Mouse (Mus musculus) adrenal gland, postnatal 25 days (tissue): ENCODE measurements around the gene Gnao1. TPM values are rescaled to one million over a fixed set of nuclear protein-coding genes. Genes with fewer than 3 reads are reported as not detected.
A peak's percentile ranks its signal among the peaks of the same experiment; 100 is the strongest.

Experiments used
- DNase-seq: peaks from one replicate; pipeline ENCODE4 v3.0.0; 2021; ENCODE audit warnings: mixed read lengths
- long read RNA-seq: library from polyadenylated mRNA; stranded (forward); transcript quantifications from one replicate; pipeline ENCODE4 v2.0.0, GENCODE M21; 2021
- total RNA-seq: library from RNA; stranded (reverse); gene quantifications from 2 replicates; pipeline ENCODE4 v1.2.3, GENCODE M21; 2021

Gene Gnao1
- total RNA-seq, result 30.4 and 37.9 TPM in 2 replicates
- long read RNA-seq, partial matches to known transcripts, result 1 of 4 reads
- long read RNA-seq, other reads (novel, unspliced or antisense), result 1 of 4 reads

DNA sequence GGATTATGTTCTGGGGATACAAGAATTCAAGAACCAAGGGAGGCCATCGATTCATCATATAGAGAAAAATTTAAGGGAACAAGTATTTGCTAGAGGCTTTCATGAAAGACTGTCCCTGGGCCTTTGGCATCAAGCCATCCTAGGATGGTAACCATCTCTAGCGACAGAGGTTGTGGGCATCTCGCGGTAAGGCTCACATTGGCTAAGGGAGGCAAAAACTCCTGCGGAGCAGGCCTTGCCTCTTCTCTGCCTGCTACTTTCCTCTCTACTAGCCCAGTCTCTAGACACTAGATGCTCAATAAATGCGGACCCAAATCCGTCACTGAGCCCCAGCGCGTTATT is at the start of gene Gnao1:
TSS of gene Gnao1 (plus strand) at position 281 of the 342 bp plus-strand sequence.
- no peak for DNase-seq

DNA sequence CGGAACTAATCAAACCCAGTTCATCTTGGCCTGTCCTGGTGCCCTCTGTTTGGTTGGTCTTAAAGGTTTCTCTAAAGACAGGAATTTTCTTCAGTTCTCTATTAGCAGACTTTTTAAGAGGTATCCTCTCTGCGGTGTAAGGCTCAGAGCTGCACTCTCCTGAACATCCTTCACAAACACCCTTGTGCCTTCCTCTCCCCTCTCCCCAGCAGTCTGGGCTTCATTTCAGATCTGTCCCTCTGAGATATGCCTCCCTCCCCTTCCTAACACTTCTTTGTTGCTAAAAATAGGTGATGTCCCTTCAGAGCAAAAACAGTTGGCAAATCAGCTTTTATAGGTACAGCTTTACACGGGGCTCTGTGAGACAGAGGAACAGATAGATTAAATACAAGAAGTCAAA is 32.2 kb upstream of the Gnao1 start:
- no peak for DNase-seq

DNA sequence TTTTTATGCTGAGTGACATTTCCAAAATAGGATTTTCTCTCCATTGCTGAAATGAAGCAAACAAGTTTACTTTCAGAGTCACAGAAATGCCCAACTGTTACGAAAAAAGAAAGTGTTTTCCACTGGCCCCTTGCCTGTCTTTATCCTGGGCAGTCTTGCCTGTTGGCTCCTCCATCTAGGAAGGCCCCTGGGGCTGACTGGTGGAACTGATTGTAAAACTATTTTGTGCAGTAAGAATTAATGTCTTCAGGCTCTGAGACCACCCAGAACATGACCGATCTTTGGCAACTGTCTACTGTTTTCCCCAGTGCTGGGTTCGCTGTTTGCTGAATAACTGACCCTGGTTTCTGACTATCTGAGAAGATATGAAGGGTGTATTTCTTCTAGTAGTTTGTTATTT is 540 bp upstream of the Gnao1 start:
- DNase-seq, result no peak

DNA sequence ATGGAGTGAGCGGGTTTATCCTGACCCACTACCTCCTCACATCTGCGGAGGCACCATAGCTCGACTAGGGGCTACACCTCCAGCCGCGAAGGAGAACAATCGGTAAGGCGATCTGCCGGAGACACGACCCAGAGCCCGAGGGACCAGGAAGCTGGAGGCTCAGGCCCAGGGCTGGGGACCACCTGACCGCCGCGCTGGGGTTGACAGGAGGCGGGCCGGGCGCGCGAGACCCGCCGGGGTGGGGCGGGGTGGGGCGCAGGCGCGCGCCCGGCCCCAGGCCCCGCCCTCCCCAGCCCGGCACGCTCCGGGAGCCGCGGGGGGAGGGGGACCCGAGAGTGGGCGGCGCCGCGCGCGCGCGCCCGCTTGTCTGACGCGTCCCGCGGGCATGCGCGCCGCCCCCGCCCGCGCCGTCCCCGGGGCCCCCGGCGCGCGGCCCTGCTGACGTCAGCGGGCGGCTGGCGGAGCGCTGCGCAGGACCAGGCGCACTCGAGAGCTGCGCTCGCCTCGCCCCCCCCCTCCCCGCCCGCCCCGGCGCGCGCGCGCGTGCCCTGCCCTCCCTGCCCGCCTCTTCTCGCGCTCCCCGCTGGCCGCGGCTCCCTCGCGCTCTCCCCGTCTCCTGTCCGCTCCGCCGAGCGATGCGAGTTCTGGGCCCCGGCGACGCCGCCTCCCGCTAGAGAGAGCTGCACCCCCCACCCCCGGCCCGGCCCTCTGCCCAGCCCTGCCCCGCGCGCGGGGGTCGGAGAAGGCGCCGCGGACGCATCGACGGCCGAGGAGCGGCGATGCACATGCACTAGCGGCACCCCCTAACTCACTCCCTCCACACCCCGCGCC is 477 bp downstream of the Gnao1 start:
- DNase-seq, result peak; percentile 91

DNA sequence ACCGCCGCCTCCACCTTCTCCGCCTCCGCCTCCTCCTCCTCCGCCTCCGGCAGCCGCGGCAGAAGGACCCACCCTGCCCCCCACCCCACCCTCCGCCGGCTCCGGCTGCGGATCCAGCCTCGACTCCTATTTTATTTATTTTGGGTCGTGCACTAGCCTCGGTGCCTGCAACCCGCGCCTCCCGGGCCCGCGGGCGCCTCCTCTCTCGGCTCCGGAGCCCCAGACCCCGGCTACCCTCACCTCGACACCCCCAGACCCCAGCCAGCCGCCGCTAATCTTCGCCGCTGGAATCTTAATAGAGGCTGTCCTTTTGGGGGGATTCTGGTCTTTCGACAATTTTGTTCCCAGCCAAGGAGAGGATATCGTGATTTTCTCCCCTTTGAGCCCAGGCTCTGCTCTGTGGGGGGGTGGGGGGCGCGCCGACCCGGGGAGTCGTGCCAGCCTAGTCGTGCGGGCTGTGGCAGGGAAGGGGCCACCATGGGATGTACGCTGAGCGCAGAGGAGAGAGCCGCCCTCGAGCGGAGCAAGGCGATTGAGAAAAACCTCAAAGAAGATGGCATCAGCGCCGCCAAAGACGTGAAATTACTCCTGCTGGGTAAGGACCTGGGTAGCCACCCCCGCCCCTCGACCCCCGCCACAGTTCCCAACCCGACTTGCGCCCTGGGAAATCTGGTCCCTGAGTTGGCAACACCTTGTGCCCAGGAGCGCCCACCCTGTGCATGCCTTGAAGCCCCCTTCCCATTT is 1.3 kb downstream of the Gnao1 start:
- no peak for DNase-seq

DNA sequence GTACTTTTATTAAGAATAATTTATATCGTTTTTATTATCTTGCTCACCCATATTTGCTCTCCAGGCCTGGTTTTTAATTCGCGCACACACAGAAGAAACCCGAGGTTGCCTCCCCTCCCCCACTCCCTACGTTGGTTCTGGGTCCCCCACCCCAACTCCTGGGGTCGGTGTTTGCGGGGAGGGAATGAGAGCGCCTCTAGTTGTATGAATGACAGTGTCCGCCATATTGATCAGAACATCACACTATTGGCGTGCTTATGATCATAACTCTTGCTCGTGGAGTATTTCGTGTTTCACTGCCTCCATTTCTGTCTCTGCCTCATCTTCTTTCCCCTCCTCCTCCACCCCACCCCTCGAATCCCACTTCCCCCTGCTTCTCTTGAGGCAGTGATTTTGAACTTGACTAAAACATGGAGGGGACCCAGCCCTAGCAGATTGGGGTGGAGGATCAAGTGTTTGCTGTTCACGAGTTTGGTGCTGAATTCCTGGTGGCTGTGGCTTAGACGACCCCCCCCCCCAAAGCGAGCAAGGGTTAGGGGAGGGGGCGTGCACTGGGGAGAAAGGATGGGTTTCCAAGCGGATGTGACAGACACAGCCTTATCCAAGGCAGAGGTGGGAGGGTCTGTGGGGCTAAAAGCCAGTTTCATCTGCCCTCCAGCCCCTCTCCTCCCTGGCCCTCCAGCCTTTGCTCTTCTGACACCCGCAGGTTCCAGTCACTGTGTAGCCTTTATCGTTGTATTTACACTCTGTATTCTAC is 2.1 kb downstream of the Gnao1 start:
- DNase-seq, result no peak

DNA sequence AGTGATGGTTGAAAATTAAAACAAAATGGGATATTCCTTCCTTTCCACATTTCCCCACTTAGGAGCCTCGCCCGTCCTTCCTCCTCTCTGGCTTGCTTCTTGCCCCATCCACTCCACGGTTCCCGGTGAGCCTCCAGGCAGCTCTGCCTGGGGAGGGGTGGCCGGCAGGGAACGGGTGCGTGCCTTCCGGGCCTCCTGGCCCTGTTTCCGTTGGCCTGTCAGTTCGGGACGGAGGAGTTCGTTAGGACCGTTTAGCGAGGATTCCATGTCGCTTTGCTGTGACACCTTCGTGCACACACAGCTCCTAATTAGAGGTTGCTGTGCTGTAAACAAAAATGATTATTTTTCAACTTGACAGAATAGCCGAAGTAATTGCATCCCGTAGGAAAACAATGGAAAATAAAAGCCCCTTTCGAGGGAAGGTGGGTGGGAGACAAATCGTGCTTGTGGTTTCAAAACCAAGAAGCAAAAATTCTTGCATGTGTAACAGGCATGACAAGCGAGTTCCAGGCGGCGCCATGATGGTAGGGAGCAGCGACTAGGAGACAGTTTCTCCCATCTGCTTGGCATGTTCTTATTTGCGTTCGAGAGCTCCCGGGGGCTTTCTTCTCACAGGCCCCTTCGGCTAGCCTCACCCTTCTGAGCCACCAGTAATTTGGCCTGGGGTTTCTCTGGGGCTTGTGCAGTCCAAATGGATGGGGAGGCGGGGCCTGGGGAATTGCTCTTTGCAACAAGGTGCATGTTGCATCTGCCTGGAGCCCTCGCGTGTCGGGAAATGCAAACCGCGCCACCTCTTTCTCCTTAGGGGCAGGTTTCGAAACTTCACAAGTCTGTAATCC is 3.0 kb downstream of the Gnao1 start:
- no peak for DNase-seq

DNA sequence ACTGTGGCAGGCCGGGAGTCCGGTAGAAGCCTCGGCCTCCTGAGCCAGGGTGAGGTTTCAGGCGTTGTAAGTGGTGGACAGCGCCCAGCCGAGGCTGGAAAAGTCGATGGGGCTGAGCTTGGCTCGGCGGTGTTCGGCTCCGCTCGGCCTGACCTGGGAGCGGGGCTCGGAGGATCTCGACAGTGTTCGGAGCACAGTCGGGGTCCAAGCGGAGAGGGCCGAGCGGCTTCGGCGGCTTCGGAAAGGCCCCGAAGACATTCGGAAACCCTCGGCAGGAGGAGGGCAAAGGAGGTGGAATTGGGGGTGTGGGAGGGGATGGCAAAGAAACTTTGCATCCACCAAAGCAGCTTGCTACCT is 3.6 kb downstream of the Gnao1 start:
- peak; percentile 90 for DNase-seq

DNA sequence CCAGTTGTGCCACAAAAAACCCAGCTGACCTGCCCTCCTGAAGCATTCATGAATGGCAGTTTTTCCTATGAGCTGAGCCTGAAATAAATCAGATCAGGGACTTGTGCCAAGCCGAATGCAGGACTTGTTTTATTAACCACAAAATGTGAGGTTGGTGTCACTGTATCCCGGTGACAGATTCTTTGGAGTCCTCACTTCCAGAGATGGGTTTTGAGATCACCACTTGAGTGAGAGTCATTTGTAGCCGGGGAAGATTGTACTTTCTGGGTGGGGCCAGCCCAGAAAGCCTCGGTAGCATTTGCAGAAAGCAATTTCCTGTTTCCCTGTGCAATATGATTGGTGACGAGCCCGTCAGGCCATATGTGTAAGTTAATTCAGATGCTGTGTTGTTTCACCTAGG is 4.5 kb downstream of the Gnao1 start:
- DNase-seq, result no peak

DNA sequence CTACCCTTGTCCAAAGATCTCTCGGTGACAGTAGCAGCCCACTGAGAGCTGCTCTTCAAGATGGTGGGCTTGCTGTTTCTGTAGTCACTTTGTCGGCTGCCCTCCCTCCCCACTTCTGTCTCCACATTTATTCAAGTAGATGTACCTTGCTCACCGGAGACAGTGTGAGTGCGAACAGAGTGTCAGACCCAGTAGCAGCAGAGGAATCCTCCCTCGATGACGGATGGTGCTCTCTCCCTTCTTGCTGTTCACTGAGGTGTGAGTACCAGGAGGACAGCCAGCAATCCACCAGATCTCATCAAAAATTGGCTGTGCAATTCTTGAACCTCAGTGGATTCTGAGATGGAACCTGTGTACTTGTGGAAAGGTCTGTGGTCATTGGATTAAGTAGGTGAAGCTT is 6.5 kb downstream of the Gnao1 start:
- DNase-seq, result no peak

DNA sequence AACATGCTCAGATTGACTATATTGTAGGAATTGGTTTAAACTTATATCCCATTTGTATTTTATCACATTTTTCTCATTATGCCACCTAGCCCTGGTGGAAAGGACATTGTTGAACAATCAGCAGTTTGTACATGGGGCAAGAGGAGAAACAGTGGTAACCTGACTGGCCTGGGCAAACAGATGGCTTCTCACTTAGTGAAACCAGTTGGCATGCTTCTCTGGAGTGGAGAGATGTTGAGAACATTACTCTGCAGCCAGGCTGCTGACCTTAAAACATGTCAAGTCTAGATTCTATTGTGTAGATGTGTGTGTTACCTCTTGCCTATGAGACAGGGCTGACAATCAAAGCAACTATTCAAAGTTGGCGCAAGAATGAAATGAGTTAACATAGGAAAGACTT is 7.6 kb downstream of the Gnao1 start:
- DNase-seq, result no peak

DNA sequence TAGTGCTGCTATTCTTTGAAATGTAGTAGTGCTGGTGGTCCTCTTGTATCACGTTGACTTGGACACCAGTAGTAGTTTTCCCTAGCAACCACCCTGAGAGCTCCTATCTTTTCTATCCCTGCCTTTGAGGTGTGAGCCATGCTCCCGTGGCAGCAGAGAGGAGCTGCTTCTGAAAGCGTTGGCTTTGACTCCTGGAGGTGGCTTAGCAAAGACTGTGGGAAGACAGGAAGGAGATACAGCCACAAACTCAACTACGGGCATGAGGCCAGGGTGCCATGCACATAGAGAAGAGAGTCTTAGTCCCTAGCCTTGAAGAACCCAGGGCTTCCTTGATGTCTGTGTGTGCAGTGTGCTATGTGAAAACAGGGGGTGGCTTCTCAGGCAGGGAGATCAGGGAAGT is 10.2 kb downstream of the Gnao1 start:
- no peak for DNase-seq

DNA sequence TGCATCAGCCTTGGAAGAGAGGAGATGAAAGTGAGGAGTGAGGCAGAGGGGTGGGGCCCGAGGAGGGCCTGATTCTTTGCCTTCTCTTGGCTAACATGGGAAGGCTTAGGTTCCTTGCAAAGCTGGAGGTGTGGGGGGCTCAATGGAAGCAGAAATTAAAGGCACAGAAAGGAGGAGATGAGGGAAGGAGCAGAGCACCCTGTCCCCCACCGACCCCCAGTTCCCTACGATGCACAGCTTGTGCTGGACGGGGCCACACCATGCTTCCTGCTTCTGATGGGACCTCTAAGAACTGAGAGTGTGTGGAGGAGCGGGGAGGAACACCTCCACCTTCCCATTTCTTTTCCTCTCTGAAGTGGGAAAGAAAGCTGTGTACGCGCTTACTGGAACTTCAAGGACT is 11.6 kb downstream of the Gnao1 start:
- DNase-seq, result no peak

DNA sequence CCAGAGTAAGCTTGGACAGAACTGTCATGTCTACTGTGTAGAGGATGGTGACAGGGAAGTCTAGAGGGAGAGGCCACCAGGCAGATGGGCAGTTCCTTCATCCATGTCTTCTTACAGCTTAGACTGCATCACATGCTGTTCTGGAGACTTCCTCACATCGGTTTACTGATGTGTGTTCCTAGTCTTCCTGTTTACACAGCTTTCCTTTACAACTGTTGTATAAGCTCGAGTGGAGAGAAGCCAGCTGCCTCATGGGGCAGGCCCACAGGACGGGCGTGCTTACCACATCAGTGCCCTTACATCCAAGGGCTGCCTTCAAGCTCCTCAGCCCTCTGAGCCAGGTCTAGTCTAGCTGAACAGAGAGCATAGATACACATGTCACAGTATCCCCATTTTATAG is 15.6 kb downstream of the Gnao1 start:
- DNase-seq, result no peak

DNA sequence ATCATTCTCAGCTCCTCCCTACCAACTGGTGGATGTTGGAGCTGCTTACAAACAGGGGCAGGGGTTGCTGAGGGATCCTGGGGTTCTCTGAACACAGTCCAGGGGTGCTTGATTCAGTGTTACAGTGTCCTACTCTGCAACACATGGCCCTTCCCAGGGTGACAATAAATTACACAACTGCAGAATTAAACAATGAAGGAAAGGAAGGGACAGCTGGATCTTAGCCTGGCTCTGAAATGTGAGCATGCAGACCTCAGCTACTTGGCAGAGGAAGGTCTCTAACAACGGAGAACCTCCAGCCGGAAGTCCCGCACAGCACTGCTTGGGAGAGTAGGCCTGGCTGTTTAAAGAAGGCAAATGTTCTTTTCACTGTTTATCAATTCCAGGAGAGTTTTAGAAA is 20.9 kb downstream of the Gnao1 start:
- DNase-seq, result no peak

DNA sequence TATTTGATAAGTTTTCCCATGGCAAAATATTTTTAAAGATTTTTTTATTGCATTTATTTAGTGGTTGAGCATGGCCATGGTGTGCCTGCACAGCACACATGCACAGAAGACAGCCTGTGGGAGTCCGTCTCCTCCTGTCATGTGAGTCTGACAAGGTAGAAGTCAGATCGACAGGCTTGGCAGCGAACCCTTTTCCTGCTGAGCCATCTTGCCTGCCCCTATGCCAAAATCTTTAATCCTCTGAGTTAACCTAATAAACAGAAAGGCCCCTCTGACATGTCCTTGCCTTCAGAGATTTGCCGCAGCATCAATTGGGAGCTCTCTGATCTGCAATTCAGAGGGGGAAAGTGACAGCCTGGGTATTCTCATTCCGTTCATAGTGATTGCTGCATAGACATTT is 26.0 kb downstream of the Gnao1 start:
- DNase-seq, result no peak

DNA sequence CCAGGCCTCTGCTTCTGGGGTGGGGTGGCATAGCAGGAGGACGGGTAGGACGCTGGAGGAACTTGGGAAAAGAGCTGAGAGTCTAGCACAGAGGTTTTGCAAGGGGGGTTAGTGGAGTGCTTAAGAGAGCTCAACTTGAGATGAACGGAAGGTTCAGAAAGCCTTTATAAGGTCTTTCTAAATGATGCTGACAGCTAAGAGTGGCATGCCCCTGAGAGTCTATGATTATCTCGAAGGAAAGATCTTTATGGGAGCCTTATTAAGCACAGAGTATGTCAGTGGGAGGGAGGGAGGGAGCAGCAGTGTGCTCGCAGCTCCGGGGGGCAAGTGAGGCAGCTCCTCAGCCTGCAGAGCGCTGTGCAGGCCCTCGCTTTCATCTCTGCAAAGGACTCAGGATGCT is 29.3 kb downstream of the Gnao1 start:
- no peak for DNase-seq

DNA sequence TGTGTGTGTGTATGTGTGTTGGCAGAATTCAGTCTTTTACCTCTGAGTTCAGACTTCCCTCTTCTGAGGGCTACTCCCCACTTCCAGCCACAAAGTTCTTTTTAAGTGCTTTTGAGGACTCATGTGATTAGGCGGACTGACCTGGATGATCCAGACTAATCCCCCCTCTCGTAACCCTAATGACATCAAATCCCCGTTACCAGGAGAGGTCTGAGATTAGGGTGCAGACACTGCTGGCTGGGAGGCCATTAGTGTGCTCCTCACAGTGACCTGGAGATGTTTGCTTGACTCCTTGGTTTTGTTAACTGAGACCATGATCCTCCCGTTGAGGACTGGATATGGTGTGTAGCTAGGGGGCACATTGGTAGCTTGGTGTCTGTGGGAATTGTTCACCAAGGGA is 30.7 kb downstream of the Gnao1 start:
- DNase-seq, result no peak

DNA sequence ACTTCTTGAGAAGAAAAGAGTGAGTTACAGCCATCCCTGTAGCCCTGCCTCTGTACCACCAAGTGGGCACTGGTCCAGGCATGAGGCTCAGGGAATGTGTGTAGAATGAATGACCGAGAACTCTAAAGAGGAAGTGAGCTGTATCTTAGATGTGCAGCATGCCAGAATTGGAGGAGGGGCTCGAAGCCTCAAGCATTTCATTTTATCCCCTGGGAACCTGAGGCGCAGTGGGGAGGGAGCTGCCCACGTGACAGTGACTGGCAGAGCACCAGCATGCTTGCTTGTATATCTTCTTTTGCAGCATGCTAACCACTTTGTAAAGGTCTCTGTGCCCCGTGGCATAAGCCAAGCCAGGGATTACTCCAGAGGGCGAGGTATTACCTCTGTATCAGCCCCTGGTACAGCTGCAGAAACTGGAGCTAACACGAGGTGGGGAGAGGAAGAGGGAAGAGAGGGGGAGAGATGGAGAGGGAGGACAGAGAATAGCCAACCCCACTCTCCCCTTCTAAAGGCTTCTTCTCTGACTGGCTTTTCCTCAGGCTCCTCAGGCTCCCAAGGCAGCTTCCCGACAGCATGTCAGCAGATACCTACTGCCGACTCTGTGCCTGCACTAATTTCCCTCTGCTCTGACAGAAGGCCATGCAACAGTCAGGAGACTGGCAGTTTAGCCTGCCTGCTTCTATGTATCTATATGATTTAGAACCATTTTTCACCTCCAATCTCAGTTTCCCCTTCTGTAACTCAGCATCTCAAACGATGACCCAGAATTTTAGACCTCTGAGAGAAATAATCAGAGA is 31.4 kb downstream of the Gnao1 start:
- peak; percentile 37 for DNase-seq

DNA sequence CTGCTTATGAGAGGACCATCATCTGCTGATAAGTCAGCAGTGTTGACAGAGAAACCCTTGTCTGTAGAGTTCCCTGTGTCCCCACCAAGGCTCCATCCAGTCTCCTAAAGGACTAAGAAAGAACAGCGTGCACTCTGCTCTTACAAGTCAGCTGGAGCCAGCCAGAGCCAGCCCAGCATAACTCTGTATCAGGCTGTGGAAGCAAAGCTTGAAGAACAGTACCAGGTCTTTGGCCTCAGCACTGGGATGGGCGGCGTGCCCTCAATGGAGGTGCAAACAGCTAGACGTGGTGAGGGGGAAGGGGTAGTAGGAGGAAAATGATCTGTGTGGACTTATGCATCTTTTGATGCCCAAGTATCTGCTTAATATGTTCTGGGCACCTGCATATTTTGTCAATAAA is 32.8 kb downstream of the Gnao1 start:
- no peak for DNase-seq

DNA sequence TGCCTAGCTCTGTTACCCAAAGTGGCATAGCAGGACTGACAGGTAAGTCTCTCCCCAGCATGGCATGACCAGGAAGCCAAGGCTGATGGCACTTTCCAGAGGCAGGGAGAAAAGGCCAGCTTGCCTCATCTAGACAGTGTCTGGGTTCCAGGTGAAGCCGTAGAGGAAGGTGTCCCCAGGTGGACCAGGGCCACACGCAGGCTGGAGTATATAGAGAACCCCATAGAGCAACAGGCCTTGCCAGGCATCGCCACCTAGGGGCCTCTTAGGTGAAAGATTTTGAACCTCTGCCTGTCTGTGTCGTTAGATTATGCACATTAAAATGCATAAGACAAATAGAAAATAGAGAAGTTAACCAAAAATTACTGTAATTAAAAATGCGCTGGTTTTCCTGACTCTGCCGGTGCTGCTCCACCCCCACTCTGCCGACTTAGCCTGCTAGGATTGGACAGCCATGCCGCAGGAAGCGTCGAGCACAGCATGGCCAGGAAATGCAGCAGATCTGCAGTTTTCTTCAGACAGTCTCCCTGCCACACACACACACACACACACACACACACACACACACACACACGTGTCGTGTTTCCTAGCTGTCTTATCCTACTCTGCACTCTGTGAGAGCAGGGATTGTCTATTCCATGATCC is 34.2 kb downstream of the Gnao1 start:
- DNase-seq, result no peak
